Mouse (Mus musculus) limb, embryonic 14.5 days (tissue): ENCODE data around the gene Dgcr2. TPM values are rescaled to one million over a fixed set of nuclear protein-coding genes. Genes with fewer than 3 reads are reported as not detected.
A peak's percentile ranks its signal among the peaks of the same experiment; 100 is the strongest.

Experiments used
- ATAC-seq: fragments of 200-750 bp; cut with Nextera tagmentation; 2 replicates; pipeline ENCODE4 v1.8.0; 2017; ENCODE audit warnings: low read depth, moderate number of reproducible peaks, moderate TSS enrichment; ENCODE audit not compliant: low FRiP score
- DNase-seq: peaks from one replicate; pipeline ENCODE4 v3.0.0-alpha.2; 2015; ENCODE audit warnings: low spot score
- H3K27ac ChIP-seq: fragments of 300-500 bp; sonication (generic); replicated peaks from 2 replicates; pipeline ENCODE4 v1.5.1; 2014; ENCODE audit warnings: low read depth, mild to moderate bottlenecking, low read length, moderate library complexity, mixed read lengths
- H3K27me3 ChIP-seq: fragments of 300-500 bp; sonication (generic); 2 replicates; pipeline ENCODE4 v1.6.1; 2014; ENCODE audit warnings: low read length, mixed read lengths; ENCODE audit not compliant: control insufficient read depth, insufficient read depth
- H3K36me3 ChIP-seq: fragments of 300-500 bp; sonication (generic); 2 replicates; pipeline ENCODE4 v1.6.1; 2014; ENCODE audit warnings: mild to moderate bottlenecking, low read length, moderate library complexity, mixed read lengths; ENCODE audit not compliant: control insufficient read depth, insufficient read depth
- H3K4me1 ChIP-seq: fragments of 300-500 bp; sonication (generic); 2 replicates; pipeline ENCODE4 v1.6.1; 2014; ENCODE audit warnings: antibody characterized with exemption, low read length, mixed read lengths; ENCODE audit not compliant: control insufficient read depth, insufficient read depth
- H3K4me2 ChIP-seq: fragments of 300-500 bp; sonication (generic); replicated peaks from 2 replicates; pipeline ENCODE4 v1.6.1; 2014; ENCODE audit warnings: low read depth, mild to moderate bottlenecking, low read length, moderate library complexity; ENCODE audit not compliant: severe bottlenecking
- H3K4me3 ChIP-seq: fragments of 300-500 bp; sonication (generic); replicated peaks from 2 replicates; pipeline ENCODE4 v1.5.1; 2014; ENCODE audit warnings: low read length
- H3K9ac ChIP-seq: fragments of 300-500 bp; sonication (generic); 2 replicates; pipeline ENCODE4 v1.6.1; 2014; ENCODE audit warnings: mild to moderate bottlenecking, low read depth, low read length, moderate library complexity; ENCODE audit not compliant: severe bottlenecking
- H3K9me3 ChIP-seq: fragments of 300-500 bp; sonication (generic); 2 replicates; pipeline ENCODE4 v1.6.1; 2016; ENCODE audit warnings: low read length; ENCODE audit not compliant: control insufficient read depth
- POLR2A ChIP-seq: fragments of 200-500 bp; IDR thresholded peaks from 2 replicates; pipeline ENCODE4 v1.8.0; 2012; ENCODE audit warnings: inconsistent platforms, mild to moderate bottlenecking, moderate library complexity, borderline replicate concordance; ENCODE audit not compliant: insufficient read depth, insufficient read length; ENCODE audit errors: extremely low read depth
- WGBS: fragments of 180-500 bp; shearing (Covaris S2); extraction: QIAGEN DNeasy Blood & Tissue Kit; methylation state at CpG from one replicate; pipeline ENCODE4 v1.1.7; 2014; 5-methylcytosine and 5-hydroxymethylcytosine counted together
- polyA plus RNA-seq, 2 experiments: library from polyadenylated mRNA; depleted of rRNA in 1 of 2; stranded (reverse) in 1 of 2; unstranded in 1 of 2; fragments of >200 nt; fragmentation: Nextera tagmentation in 1 of 2; extraction: Ambion mirVana in 1 of 2; gene quantifications; 2 replicates each; pipeline versions ENCODE4 v1.2.1 to v1.2.3; 2012 to 2014

Dgcr2 gene
- polyA plus RNA-seq, 2 experiments: 90.2 to 116 TPM

DNA sequence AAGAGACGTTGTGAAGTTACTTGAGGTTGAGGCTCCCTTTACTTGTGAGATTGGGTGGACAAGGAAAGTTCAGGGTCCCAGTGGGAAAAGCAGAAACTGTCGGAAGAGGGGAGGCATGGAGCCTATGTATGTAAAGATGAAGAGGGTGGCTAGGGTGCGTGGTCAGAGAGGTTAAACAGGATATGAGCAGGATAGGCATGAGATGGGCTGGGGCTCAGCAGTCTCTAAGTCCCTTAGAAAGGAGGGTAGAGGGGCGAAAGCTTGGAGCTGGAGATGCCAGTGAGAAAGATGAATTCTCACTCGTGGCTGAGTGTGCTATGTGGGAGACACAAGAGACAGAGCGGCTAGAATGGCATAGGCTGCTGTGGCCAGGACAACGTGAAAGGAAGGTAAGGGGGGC lies 65.5 kb downstream of the Dgcr2 start, which contains the start of gene B830017H08Rik:
B830017H08Rik (plus strand) TSS at position 301 of the 400 bp plus-strand sequence.
- WGBS: 21% methylated on average over 7 of the region's 7 CpGs
- Histone ChIP-seq H3K36me3 (no peaks in the 10 kb centered on the region), H3K9ac (peak within 1 kb of the TSS; percentile 71), H3K4me2 (peak within 1 kb of the TSS; percentile 98), H3K4me1 (peaks cover 7% of the 10 kb centered on the region), H3K9me3 (no peaks in the 10 kb centered on the region), H3K27me3 (peaks cover 25% of the 10 kb centered on the region), H3K27ac (peak within 1 kb of the TSS; percentile 33; the same call in 1 of the 2 replicates), H3K4me3 (peak within 1 kb of the TSS; percentile 60)
- no peak for DNase-seq
- no peak for TF ChIP-seq POLR2A
- no peak for ATAC-seq

DNA sequence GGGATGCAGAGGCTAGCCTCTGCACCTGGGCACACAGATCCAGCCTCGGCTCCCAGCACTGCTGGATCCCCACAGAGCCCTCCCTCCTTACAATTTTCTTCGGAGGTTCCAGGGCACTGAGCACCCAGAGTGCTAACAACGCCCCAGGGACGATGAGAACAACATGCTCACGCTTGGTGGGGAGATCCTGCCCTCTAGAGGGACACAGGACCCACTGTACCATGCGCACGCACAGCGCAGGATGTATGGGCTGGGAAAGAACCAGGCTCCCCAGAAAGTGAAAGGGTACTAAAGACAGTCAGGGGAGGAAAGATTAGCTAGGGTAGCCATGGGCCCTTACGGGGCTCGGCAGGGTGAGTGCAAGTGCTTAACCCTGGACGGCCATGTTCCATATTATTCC lies 66.6 kb downstream of the Dgcr2 start:
- Histone ChIP-seq H3K4me1 (peaks cover 7% of the 10 kb centered on the region), H3K27me3 (peaks cover 25% of the 10 kb centered on the region), H3K9ac (no peak overlapping the region), H3K27ac (no peak overlapping the region), H3K9me3 (no peaks in the 10 kb centered on the region), H3K4me3 (no peak overlapping the region), H3K4me2 (no peak overlapping the region), H3K36me3 (no peaks in the 10 kb centered on the region)
- whole genome bisulfite sequencing: 19% methylated on average over 11 of the region's 11 CpGs
- no peak for TF ChIP-seq POLR2A
- no peak for ATAC-seq
- DNase-seq: no peak

DNA sequence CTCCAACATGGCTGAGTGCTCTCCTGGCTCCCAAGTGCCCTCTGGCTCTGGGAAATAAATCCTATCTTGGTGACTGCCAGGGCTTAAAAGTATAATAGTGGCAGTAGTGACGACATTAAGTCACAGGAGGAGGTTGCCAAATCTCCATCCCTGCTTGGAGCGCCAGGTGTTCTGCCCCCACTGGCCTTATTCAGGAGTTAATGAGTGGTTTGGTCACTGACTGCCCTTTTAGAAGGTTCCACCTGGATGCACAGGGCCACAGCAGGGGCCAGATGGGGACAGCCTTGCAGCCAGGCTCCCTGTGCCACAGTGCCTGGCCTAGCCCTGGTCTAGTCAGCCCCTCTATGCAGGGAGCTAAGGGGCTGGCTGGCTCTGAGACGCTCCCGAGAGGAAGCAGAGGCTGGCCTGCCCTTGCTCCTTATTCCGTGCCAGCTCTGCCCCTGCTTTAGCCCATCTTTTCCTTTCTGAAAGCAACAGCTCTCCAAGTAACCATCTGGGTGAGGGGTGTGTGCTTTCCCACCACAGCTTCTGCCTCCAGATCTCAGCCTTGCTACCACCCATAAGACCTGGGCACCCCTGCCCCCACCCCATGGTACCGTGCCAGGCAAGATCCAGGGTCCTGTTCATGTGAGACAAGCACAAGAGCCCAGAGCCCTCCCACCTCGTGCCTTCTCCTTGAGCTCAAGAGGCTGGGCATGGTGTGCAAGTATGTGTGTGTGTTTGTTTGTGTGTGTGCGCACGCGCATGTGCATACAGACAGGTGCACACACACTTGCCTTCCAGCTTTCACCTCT lies 67.8 kb downstream of the Dgcr2 start:
- Histone ChIP-seq H3K27me3 (peaks cover 23% of the 10 kb centered on the region), H3K4me1 (peaks cover 7% of the 10 kb centered on the region), H3K9ac (peak overlapping the region; percentile 31; the same call in 1 of the 2 replicates), H3K9me3 (no peaks in the 10 kb centered on the region), H3K4me2 (no peak overlapping the region), H3K27ac (no peak overlapping the region), H3K4me3 (no peak overlapping the region), H3K36me3 (no peaks in the 10 kb centered on the region)
- no peak for TF ChIP-seq POLR2A
- ATAC-seq (no peak), DNase-seq (no peak)
- 65% methylated on average over 10 of the region's 10 CpGs for WGBS

DNA sequence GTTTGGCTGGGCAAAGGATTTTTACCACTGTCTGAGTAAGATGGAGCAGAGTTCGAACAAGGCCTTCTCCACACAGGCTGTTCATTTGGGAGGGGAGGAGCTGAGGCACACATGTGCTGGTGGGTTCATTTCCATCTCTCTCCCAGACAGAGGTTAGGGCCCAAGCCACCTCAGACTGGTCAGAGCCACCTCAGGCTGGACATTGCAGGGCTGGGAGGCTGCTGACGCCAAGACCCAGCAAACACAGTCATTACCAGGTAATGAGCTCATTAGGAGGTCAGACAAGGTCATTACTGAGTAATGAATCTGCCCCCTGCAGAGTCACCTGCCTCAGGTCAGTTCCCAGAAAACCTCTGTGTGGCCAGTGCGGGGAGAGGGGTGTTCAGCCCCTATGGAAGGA lies 69.5 kb downstream of the Dgcr2 start:
- Histone ChIP-seq H3K4me1 (peaks cover 7% of the 10 kb centered on the region), H3K4me3 (no peak overlapping the region), H3K36me3 (no peaks in the 10 kb centered on the region), H3K27me3 (0 out of 2 replicates have a peak, but pooled peaks cover 9% of the 10 kb centered on the region), H3K27ac (no peak overlapping the region), H3K9ac (no peak overlapping the region), H3K9me3 (no peaks in the 10 kb centered on the region), H3K4me2 (no peak overlapping the region)
- TF ChIP-seq POLR2A: no peak
- no peak for ATAC-seq
- no peak for DNase-seq
- 19% methylated on average over 3 of the region's 3 CpGs for WGBS

DNA sequence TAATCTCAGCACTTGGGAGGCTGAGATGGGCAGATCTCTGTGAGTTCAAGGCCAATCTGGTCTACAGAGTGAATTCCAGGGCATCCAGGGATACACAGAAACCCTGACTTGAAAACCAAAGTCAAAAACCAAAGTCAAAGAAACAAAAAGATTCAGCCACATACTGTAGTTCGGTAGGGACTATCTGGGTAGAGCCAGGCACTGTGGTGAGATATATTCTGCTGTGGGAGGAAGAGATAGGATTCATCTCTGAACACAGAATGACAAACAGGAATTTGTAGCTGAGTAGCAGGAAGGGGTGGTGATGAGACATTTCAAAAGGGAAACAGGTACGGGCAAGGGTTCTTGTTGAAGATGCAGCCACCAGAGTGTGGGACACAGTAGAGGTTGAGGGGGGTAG lies 70.1 kb downstream of the Dgcr2 start:
- Histone ChIP-seq H3K4me1 (peaks cover 6% of the 10 kb centered on the region), H3K36me3 (no peaks in the 10 kb centered on the region), H3K4me2 (no peak overlapping the region), H3K27ac (no peak overlapping the region), H3K9ac (no peak overlapping the region), H3K9me3 (no peaks in the 10 kb centered on the region), H3K27me3 (0 out of 2 replicates have a peak, but pooled peaks cover 7% of the 10 kb centered on the region), H3K4me3 (no peak overlapping the region)
- ATAC-seq: no peak
- 83% methylated on average over 2 of the region's 2 CpGs for WGBS
- TF ChIP-seq POLR2A: no peak
- no peak for DNase-seq
